Mouse (Mus musculus) cerebellum, adult 2 months (tissue): Measurements from ENCODE around the gene Exoc6.

Source experiments
- CTCF ChIP-seq: fragments of 200-500 bp; IDR thresholded peaks from 2 replicates; pipeline ENCODE4 v1.5.1; 2011; ENCODE audit warnings: low read depth, mild to moderate bottlenecking, control low read depth, low read length, moderate library complexity, borderline replicate concordance; ENCODE audit not compliant: insufficient read depth
- POLR2A ChIP-seq: fragments of 200-500 bp; IDR thresholded peaks from 2 replicates; pipeline ENCODE4 v1.6.1; 2011; ENCODE audit warnings: low read length, control low read depth, borderline replicate concordance; ENCODE audit not compliant: insufficient read depth

DNA sequence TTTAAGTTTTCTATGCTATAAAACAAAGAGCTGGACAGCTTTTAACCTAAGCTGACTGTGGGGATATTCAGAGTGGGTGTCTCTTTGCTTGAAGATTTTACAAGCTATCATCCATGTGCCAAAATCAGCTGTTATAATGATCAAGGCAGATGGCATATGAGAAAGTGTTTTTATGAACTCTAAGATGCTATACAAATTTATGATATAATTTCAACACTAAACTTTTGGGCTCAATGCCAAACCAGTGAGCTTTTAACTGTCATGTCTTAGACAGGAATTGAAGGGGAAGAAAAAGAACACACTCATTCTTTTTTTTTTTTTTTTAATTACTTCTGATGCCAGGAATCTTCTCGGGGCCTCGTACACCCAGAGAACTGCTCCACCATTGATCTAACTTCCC is 100.3 kb downstream of the Exoc6 start:
- TF ChIP-seq CTCF (no peak), POLR2A (no peak)
